Mouse (Mus musculus) megakaryocyte-erythroid progenitor cell, adult 5-6 weeks (primary cell): Measurements from ENCODE around the gene Irs4. TPM values are rescaled to one million over a fixed set of nuclear protein-coding genes. Genes with fewer than 3 reads are reported as not detected.

Experiments
- ATAC-seq: replicated peaks from 2 replicates; pipeline ENCODE4 v1.8.0; 2016; ENCODE audit warnings: mild to moderate bottlenecking, inconsistent platforms; ENCODE audit not compliant: severe bottlenecking, poor library complexity, low FRiP score, low TSS enrichment
- total RNA-seq, 2 experiments: library from RNA; stranded (forward) in 1 of 2; stranded (reverse) in 1 of 2; fragments of 200-1000, 215-1000 nt in 1 of 2; fragments of >200 nt in 1 of 2; fragmentation: Nextera tagmentation in 1 of 2; gene quantifications; 2 replicates each; pipeline ENCODE4 v1.2.3; 2014 to 2017

Irs4 gene
- total RNA-seq (2014; fragmentation: Nextera tagmentation) (not detected in 2 replicates), total RNA-seq (2017) (not detected in 2 replicates)

GRCm38 (mm10) chrX:141724937-141725918 lies at the start of gene Irs4:
TSS of gene Irs4 (minus strand) at chrX:141725263.
- no peak for ATAC-seq

- no peak for ATAC-seq
These were observed 25.3 kb upstream of the Irs4 start for GRCm38 (mm10) chrX:141750360-141750759.

- no peak for ATAC-seq
These were observed 4.5 kb upstream of the Irs4 start for GRCm38 (mm10) chrX:141729570-141729969.

GRCm38 (mm10) chrX:141724391-141724891 lies 622 bp downstream of the Irs4 start:
- no peak for ATAC-seq

GRCm38 (mm10) chrX:141723936-141724335 lies 1.1 kb downstream of the Irs4 start:
- no peak for ATAC-seq

GRCm38 (mm10) chrX:141721725-141722124 lies 3.3 kb downstream of the Irs4 start:
- ATAC-seq, result no peak

Other genes with a start within 250 kb of the Irs4 start
- not detected in 2 replicates for gene Col4a5, start 249.9 kb downstream of the Irs4 start, total RNA-seq (2014; fragmentation: Nextera tagmentation)
- gene Col4a5, start 249.9 kb downstream of the Irs4 start, total RNA-seq (2017), result not detected in 2 replicates
- gene Gm15294, start 150.0 kb upstream of the Irs4 start, total RNA-seq (2014; fragmentation: Nextera tagmentation), result not detected in 2 replicates
- gene Gm15294, start 150.0 kb upstream of the Irs4 start, total RNA-seq (2017), result not detected in 2 replicates